Mouse (Mus musculus): ENCODE data around the gene Cdc45. TPM values are rescaled to one million over a fixed set of nuclear protein-coding genes. Genes with fewer than 3 reads are reported as not detected.

The Cdc45 gene
- polyA plus RNA-seq, 1 experiment from 2014 or later, result 58.4 TPM

DNA sequence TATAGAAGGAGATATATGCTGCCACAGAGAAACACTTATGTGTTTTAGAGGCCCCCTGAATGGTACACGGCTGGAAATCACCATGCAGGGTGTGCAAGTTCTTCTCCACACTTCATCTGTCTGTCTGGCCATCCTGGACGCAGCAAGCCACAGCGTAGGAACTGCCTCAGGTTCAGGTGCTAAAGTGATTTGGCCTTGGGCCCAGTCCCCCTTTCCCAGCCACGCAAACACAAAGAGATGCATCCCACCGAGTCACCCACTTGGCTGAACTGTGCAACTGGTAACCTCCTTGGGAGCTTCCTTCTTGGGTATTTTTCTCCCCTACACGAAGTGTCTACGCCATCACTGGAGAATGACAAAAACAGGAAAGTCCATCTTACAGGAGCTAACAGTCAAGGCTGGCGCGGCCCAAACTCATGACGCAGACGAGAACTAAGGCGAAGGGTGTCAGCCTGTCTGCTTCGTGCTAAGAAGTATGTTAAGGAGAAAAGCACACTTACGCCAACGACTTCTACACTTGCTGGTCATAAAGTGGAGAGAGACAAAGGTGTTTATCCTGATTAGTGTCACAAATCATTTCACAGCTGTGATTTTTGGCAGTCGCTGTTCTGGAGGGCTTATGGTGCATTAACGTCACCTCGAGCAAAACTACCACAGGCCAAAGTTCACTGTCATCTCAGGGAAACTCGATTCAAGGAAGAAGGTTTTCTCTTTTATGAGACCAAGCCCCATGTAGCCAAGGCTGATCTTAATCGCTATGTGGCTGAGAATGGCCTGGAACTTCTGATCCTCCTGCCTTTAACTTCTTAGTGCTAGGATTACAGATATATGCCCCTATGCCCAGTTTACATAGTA is 65.3 kb downstream of the Cdc45 start:
- no peak overlapping the region for H3K4me3 ChIP-seq
- H3K27ac ChIP-seq, result no peak overlapping the region
- H3K4me1 ChIP-seq, result no peaks in the 10 kb centered on the region
- no peaks in the 10 kb centered on the region for H3K36me3 ChIP-seq
- 85% methylated on average over 20 of the region's 20 CpGs for WGBS
- H3K9me3 ChIP-seq, result no peaks in the 10 kb centered on the region
- no peak for DNase-seq (ENCODE audit: low spot score)
- H3K27me3 ChIP-seq (ENCODE audit: insufficient read depth, poor library complexity, severe bottlenecking), result no peaks in the 10 kb centered on the region

DNA sequence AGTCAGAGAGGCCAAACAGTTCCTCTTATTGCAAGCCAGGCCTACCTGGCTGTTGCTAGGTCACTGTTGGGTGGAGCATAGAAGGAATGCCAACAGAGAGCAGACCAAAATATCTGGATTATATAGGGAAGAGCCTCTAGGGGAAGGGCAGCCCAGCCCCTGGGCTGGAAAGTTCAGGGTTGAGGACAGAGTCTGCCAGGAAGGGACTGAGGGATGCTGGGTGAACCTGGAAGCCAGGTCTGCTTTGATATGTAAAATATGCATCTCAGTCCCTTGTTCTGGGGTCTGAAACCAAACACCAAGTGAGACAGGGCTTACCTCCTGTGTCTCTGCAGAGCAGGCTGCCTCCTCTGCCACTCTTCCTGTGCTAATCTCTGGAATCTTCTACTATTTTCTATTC is 73.5 kb downstream of the Cdc45 start:
- no peak for DNase-seq (ENCODE audit: low spot score)
- Histone ChIP-seq H3K4me1 (peaks cover 2% of the 10 kb centered on the region; the same call in 1 of the 2 replicates), H3K27me3 (ENCODE audit: insufficient read depth, poor library complexity, severe bottlenecking) (no peaks in the 10 kb centered on the region; the same call in 1 of the 2 replicates), H3K4me3 (no peak overlapping the region), H3K27ac (no peak overlapping the region), H3K36me3 (no peaks in the 10 kb centered on the region), H3K9me3 (no peaks in the 10 kb centered on the region)

DNA sequence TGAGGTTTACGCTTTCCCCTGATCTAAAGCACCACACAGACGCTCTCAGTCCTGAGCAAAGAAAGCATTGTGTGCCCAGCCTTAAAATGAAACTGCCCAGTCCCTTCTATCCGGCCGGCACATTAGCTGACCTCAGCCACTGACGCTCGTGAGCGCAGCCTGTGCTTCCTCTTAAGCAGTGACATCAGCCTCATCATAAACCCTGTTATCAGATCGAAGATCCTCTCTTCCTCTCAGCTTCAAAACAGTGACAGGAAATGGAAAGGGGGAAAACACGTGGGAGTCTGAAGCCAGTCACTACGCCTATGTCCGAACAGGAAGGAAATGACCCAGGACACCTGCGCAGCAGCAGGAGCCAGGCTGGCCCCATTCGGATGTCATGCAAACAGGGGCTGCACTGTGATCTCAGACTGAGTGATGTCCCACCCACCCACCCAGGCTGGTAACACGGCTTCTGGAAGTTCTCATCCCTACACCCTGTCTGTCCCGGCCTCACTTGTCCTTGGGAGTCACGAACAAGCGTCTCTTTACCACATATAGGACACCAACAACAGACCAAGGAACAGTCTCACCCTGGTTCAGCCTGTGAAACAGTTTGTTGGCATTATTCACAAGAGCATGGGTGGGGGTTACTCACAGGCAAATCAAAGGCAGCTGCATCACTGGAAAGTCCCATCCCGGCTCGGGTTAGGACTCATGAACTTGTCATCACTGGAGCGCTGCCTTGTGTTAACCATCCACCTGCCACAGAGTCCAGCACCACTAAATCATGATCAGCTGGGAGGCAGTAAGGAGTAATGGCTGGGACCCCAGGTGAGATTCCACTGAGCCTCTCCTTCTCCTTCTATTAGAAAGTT is 78.5 kb downstream of the Cdc45 start:
- 44% methylated on average over 20 of the region's 20 CpGs for WGBS
- no peaks in the 10 kb centered on the region; the same call in 1 of the 2 replicates for H3K27me3 ChIP-seq (ENCODE audit: insufficient read depth, poor library complexity, severe bottlenecking)
- H3K36me3 ChIP-seq, result no peaks in the 10 kb centered on the region
- no peaks in the 10 kb centered on the region for H3K9me3 ChIP-seq
- no peak for DNase-seq (ENCODE audit: low spot score)
- H3K4me3 ChIP-seq, result peak overlapping the region; percentile 25; the same call in 1 of the 2 replicates
- peaks cover 5% of the 10 kb centered on the region; the same call in 1 of the 2 replicates for H3K4me1 ChIP-seq
- H3K27ac ChIP-seq, result peak overlapping the region; percentile 22; the same call in 1 of the 2 replicates

GRCm38 (mm10) chr16:18730640-18731039 is 81.1 kb downstream of the Cdc45 start:
- Histone ChIP-seq H3K4me1 (peaks cover 5% of the 10 kb centered on the region; the same call in 1 of the 2 replicates), H3K27me3 (ENCODE audit: insufficient read depth, poor library complexity, severe bottlenecking) (no peaks in the 10 kb centered on the region), H3K36me3 (no peaks in the 10 kb centered on the region), H3K27ac (no peak overlapping the region), H3K9me3 (no peaks in the 10 kb centered on the region), H3K4me3 (no peak overlapping the region)
- DNase-seq (ENCODE audit: low spot score), result no peak
- 76% methylated on average over 3 of the region's 3 CpGs for whole genome bisulfite sequencing

Other genes with a start within 250 kb of the Cdc45 start
- gene Tbx1, start 221.3 kb downstream of the Cdc45 start, polyA plus RNA-seq (2016; fragmentation: Nextera tagmentation; extraction: Ambion mirVana), result 1.00 and 6.9 TPM in 2 replicates
- 6.0 and 7.4 TPM in 2 replicates for gene Gp1bb, start 189.6 kb downstream of the Cdc45 start, polyA plus RNA-seq (2016; fragmentation: Nextera tagmentation; extraction: Ambion mirVana)
- 0.26 and 1.1 TPM in 2 replicates for gene Gm49601, start 185.6 kb downstream of the Cdc45 start, polyA plus RNA-seq (2016; fragmentation: Nextera tagmentation; extraction: Ambion mirVana)
- 4.3 and 11.7 TPM in 2 replicates for gene Sept5, start 182.0 kb downstream of the Cdc45 start, polyA plus RNA-seq (2016; fragmentation: Nextera tagmentation; extraction: Ambion mirVana)
- 3.2 and 18.4 TPM in 2 replicates for gene Cldn5, start 35.1 kb downstream of the Cdc45 start, polyA plus RNA-seq (2016; fragmentation: Nextera tagmentation; extraction: Ambion mirVana)
- gene Ufd1, start 208 bp downstream of the Cdc45 start, polyA plus RNA-seq (2016; fragmentation: Nextera tagmentation; extraction: Ambion mirVana), result 77.4 and 85.2 TPM in 2 replicates
- gene 2510002D24Rik, start 24.6 kb upstream of the Cdc45 start, polyA plus RNA-seq (2016; fragmentation: Nextera tagmentation; extraction: Ambion mirVana), result 41.3 and 47.4 TPM in 2 replicates
- not detected in 2 replicates for gene Gm28539, start 24.6 kb upstream of the Cdc45 start, polyA plus RNA-seq (2016; fragmentation: Nextera tagmentation; extraction: Ambion mirVana)
- gene Mrpl40, start 64.9 kb upstream of the Cdc45 start, polyA plus RNA-seq (2016; fragmentation: Nextera tagmentation; extraction: Ambion mirVana), result 123 and 138 TPM in 2 replicates
- gene Hira, start 65.0 kb upstream of the Cdc45 start, polyA plus RNA-seq (2016; fragmentation: Nextera tagmentation; extraction: Ambion mirVana), result 13.4 and 23.1 TPM in 2 replicates